Comparison of ENCODE assay signal across 19 mouse cellular contexts in the genomic region with DNA sequence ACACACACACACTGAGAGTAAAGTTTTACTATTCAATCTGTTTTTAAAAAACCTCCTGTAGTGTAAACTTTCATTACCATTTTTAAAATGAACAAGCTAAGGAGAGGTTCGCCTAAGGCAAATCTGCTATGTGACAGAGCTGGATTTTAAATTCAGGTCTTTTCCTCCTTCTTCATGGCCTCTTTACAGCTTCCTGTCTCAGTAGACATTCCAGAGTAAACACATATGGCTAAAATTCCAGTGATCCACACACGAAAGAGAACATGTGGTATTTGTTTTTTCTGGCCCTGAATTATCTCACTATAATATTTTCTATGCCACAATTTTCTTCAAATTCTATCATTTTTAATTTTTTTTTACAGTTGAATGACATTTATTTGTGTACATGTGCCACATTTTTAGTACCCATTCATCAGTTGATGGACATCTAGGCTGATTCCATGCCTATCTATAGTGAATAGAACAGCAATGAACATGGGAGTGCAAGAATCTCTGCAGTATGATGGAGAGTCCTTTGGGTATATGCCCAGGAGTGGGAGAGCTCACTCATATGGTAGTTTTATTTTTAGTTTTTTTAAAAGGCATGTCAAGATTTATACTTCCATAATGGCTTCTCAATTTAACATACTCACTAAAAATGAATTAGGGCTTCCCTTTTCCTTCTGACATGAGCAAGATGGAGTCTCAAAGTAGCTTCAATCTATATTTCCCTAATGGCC. TPM values are rescaled to one million over a fixed set of nuclear protein-coding genes. Genes with fewer than 3 reads are reported as not detected.
A peak's percentile ranks its signal among the peaks of the same experiment; 100 is the strongest.
DNase-seq lines count a peak whose midpoint lies in the region; ATAC-seq lines count a peak whose summit lies in the region.
"Had no signal": no experiment of that assay in that cellular context is flagged by ENCODE, and none has a peak within 500 bp of the region (broad histone marks: within the 10 kb centered on the region; RNA-seq: fewer than 3 reads in every experiment).

No protein-coding gene starts in this region.

- H3K27me3 ChIP-seq in embryonic facial prominence, embryonic 14.5 days (replicated peaks; ENCODE audit: control insufficient read depth, insufficient read depth, low read length): no peaks in the 10 kb centered on the region
- no peaks in the 10 kb centered on the region for H3K27me3 ChIP-seq in embryonic facial prominence, embryonic 10.5 days (replicated peaks; ENCODE audit: low read depth, poor library complexity, severe bottlenecking)
- H3K27me3 ChIP-seq in kidney, embryonic 14.5 days (ENCODE audit: control insufficient read depth, insufficient read depth, low read length): no peaks in the 10 kb centered on the region
- H3K27me3 ChIP-seq in limb, embryonic 13.5 days: no peaks in the 10 kb centered on the region
- no peaks in the 10 kb centered on the region for H3K27me3 ChIP-seq in limb, embryonic 10.5 days (ENCODE audit: low read depth, poor library complexity, severe bottlenecking)
- no peaks in the 10 kb centered on the region for H3K27me3 ChIP-seq in midbrain, embryonic 10.5 days (ENCODE audit: low read depth, poor library complexity, severe bottlenecking)
- H3K27me3 ChIP-seq: forebrain, embryonic 12.5 days; heart, embryonic 12.5 days had no signal

- no peak overlapping the region for H3K9ac ChIP-seq in embryonic facial prominence, embryonic 14.5 days (ENCODE audit: low read depth, low read length)
- no peak overlapping the region for H3K9ac ChIP-seq in kidney, embryonic 14.5 days (ENCODE audit: low read depth, low read length)
- H3K9ac ChIP-seq in limb, embryonic 13.5 days: no peak overlapping the region
- H3K9ac ChIP-seq: forebrain, embryonic 12.5 days; heart, embryonic 12.5 days; hindbrain, embryonic 14.5 days had no signal

- no peaks in the 10 kb centered on the region for H3K9me3 ChIP-seq in embryonic facial prominence, embryonic 14.5 days (ENCODE audit: control insufficient read depth, low read length)
- H3K9me3 ChIP-seq in embryonic facial prominence, embryonic 10.5 days: no peaks in the 10 kb centered on the region
- H3K9me3 ChIP-seq in kidney, embryonic 14.5 days (ENCODE audit: control insufficient read depth, low read length): no peaks in the 10 kb centered on the region
- no peaks in the 10 kb centered on the region for H3K9me3 ChIP-seq in limb, embryonic 13.5 days
- H3K9me3 ChIP-seq in limb, embryonic 10.5 days (replicated peaks): no peaks in the 10 kb centered on the region
- H3K9me3 ChIP-seq in midbrain, embryonic 10.5 days (replicated peaks): no peaks in the 10 kb centered on the region
- H3K9me3 ChIP-seq: forebrain, embryonic 12.5 days; heart, embryonic 12.5 days; hindbrain, embryonic 10.5 days had no signal

- no peak for ATAC-seq in embryonic facial prominence, embryonic 14.5 days (ENCODE audit: low read depth)
- ATAC-seq in kidney, embryonic 14.5 days (ENCODE audit: low FRiP score, low TSS enrichment): peak; percentile 83
- ATAC-seq in limb, embryonic 13.5 days (ENCODE audit: low FRiP score, low read depth): 0 out of 2 replicates have a peak, but pooled peaks have one; percentile 40
- ATAC-seq: activated CD4-positive, CD25-positive, alpha-beta regulatory T cell, adult 4 months; Patski had no signal

- H3K27ac ChIP-seq in embryonic facial prominence, embryonic 14.5 days (replicated peaks; ENCODE audit: low read depth, low read length): no peak overlapping the region; the same call in 1 of the 2 replicates
- H3K27ac ChIP-seq in embryonic facial prominence, embryonic 10.5 days (replicated peaks): no peak overlapping the region
- 0 out of 2 replicates have a peak overlapping the region, but pooled peaks have one; percentile 17 for H3K27ac ChIP-seq in kidney, embryonic 14.5 days (ENCODE audit: low read depth, low read length)
- H3K27ac ChIP-seq in limb, embryonic 13.5 days: no peak overlapping the region
- H3K27ac ChIP-seq in limb, embryonic 10.5 days: no peak overlapping the region
- no peak overlapping the region for H3K27ac ChIP-seq in midbrain, embryonic 10.5 days (replicated peaks)
- H3K27ac ChIP-seq: forebrain, embryonic 12.5 days; heart, adult 2 months; hindbrain, embryonic 10.5 days; hindbrain, embryonic 14.5 days had no signal

- no peaks in the 10 kb centered on the region for H3K36me3 ChIP-seq in embryonic facial prominence, embryonic 14.5 days (ENCODE audit: control insufficient read depth, insufficient read depth, low read length)
- H3K36me3 ChIP-seq in embryonic facial prominence, embryonic 10.5 days (replicated peaks): no peaks in the 10 kb centered on the region
- H3K36me3 ChIP-seq in kidney, embryonic 14.5 days (ENCODE audit: control insufficient read depth, insufficient read depth, low read length): no peaks in the 10 kb centered on the region
- H3K36me3 ChIP-seq in limb, embryonic 13.5 days: no peaks in the 10 kb centered on the region
- no peaks in the 10 kb centered on the region for H3K36me3 ChIP-seq in limb, embryonic 10.5 days
- no peaks in the 10 kb centered on the region for H3K36me3 ChIP-seq in midbrain, embryonic 10.5 days
- H3K36me3 ChIP-seq: forebrain, embryonic 12.5 days; heart, embryonic 12.5 days; hindbrain, embryonic 10.5 days had no signal

- 23% methylated on average over 2 of the region's 2 CpGs for WGBS in embryonic facial prominence, embryonic 14.5 days
- WGBS in embryonic facial prominence, embryonic 10.5 days: 60% methylated on average over 2 of the region's 2 CpGs
- WGBS in kidney, embryonic 14.5 days: 55% methylated on average over 2 of the region's 2 CpGs
- 22% methylated on average over 2 of the region's 2 CpGs for WGBS in limb, embryonic 13.5 days
- WGBS in limb, embryonic 10.5 days: 74% methylated on average over 2 of the region's 2 CpGs
- 70% methylated on average over 2 of the region's 2 CpGs for WGBS in midbrain, embryonic 10.5 days

- H3K4me2 ChIP-seq in embryonic facial prominence, embryonic 14.5 days (ENCODE audit: low read depth, low read length): no peak overlapping the region
- no peak overlapping the region for H3K4me2 ChIP-seq in kidney, embryonic 14.5 days (replicated peaks; ENCODE audit: low read depth, low read length)
- no peak overlapping the region for H3K4me2 ChIP-seq in limb, embryonic 13.5 days (replicated peaks)
- H3K4me2 ChIP-seq: forebrain, embryonic 12.5 days; heart, embryonic 12.5 days; hindbrain, embryonic 14.5 days had no signal

- no peak overlapping the region for H3K4me3 ChIP-seq in embryonic facial prominence, embryonic 14.5 days (ENCODE audit: low read depth, low read length)
- no peak overlapping the region for H3K4me3 ChIP-seq in embryonic facial prominence, embryonic 10.5 days
- no peak overlapping the region for H3K4me3 ChIP-seq in kidney, embryonic 14.5 days (ENCODE audit: low read length)
- H3K4me3 ChIP-seq in limb, embryonic 13.5 days: no peak overlapping the region
- H3K4me3 ChIP-seq in limb, embryonic 10.5 days: no peak overlapping the region
- H3K4me3 ChIP-seq in midbrain, embryonic 10.5 days: no peak overlapping the region
- H3K4me3 ChIP-seq: forebrain, embryonic 12.5 days; heart, adult 2 months; heart, embryonic 12.5 days; hindbrain, embryonic 10.5 days had no signal

- DNase-seq in embryonic facial prominence, embryonic 14.5 days (ENCODE audit: low spot score): peak; percentile 26
- no peak for DNase-seq in embryonic facial prominence, embryonic 10.5 days (ENCODE audit: low spot score)
- DNase-seq in kidney, postnatal 4 days: no peak
- no peak for DNase-seq in limb, embryonic 10.5 days (ENCODE audit: low spot score)
- peak; percentile 17 for DNase-seq in telencephalon, adult 2 months (ENCODE audit: low read depth, low spot score)
- DNase-seq in midbrain, embryonic 10.5 days (ENCODE audit: low spot score): no peak
- DNase-seq: adrenal gland, postnatal 14 days; cerebellum, adult 18-20 months; cerebellum, postnatal 10 days; gastrocnemius, postnatal 14 days; heart, adult 2 months had no signal

- H3K4me1 ChIP-seq in embryonic facial prominence, embryonic 14.5 days (ENCODE audit: control insufficient read depth, insufficient read depth, low read length): no peaks in the 10 kb centered on the region
- H3K4me1 ChIP-seq in embryonic facial prominence, embryonic 10.5 days: no peaks in the 10 kb centered on the region
- H3K4me1 ChIP-seq in kidney, embryonic 14.5 days (ENCODE audit: control insufficient read depth, insufficient read depth, low read length): no peaks in the 10 kb centered on the region
- H3K4me1 ChIP-seq in limb, embryonic 13.5 days: no peaks in the 10 kb centered on the region
- no peaks in the 10 kb centered on the region for H3K4me1 ChIP-seq in limb, embryonic 10.5 days
- H3K4me1 ChIP-seq in midbrain, embryonic 10.5 days: no peaks in the 10 kb centered on the region
- H3K4me1 ChIP-seq: forebrain, embryonic 12.5 days; heart, embryonic 12.5 days; hindbrain, embryonic 10.5 days had no signal

RNA-seq across cellular contexts. Expression of gene Wdpcp, which starts 43.2 kb away (rescaled TPM):
- 9.0 and 10.3 TPM in 2 replicates for polyA plus RNA-seq in embryonic facial prominence, embryonic 14.5 days (2014; fragmentation: Nextera tagmentation; extraction: Ambion mirVana)
- 9.5 and 10.7 TPM in 2 replicates for polyA plus RNA-seq in embryonic facial prominence, embryonic 10.5 days (2016; fragmentation: Nextera tagmentation; extraction: Ambion mirVana)
- polyA plus RNA-seq in kidney, embryonic 14.5 days (2014; fragmentation: Nextera tagmentation; extraction: Ambion mirVana): 6.7 and 11.4 TPM in 2 replicates
- polyA plus RNA-seq in limb, embryonic 13.5 days (2015; fragmentation: Nextera tagmentation; extraction: Ambion mirVana): 9.3 and 10.0 TPM in 2 replicates
- polyA plus RNA-seq in limb, embryonic 10.5 days (2016; fragmentation: Nextera tagmentation; extraction: Ambion mirVana): 6.3 and 9.2 TPM in 2 replicates
- 11.9 and 13.2 TPM in 2 replicates for polyA plus RNA-seq in midbrain, embryonic 10.5 days (2016; fragmentation: Nextera tagmentation; extraction: Ambion mirVana)

RNA-seq across cellular contexts. Expression of gene Mdh1, which starts 43.3 kb away (rescaled TPM):
- polyA plus RNA-seq in embryonic facial prominence, embryonic 14.5 days (2014; fragmentation: Nextera tagmentation; extraction: Ambion mirVana): 401 and 437 TPM in 2 replicates
- polyA plus RNA-seq in embryonic facial prominence, embryonic 10.5 days (2016; fragmentation: Nextera tagmentation; extraction: Ambion mirVana): 405 and 408 TPM in 2 replicates
- polyA plus RNA-seq in kidney, embryonic 14.5 days (2014; fragmentation: Nextera tagmentation; extraction: Ambion mirVana): 521 and 608 TPM in 2 replicates
- polyA plus RNA-seq in limb, embryonic 13.5 days (2015; fragmentation: Nextera tagmentation; extraction: Ambion mirVana): 366 and 374 TPM in 2 replicates
- 363 and 394 TPM in 2 replicates for polyA plus RNA-seq in limb, embryonic 10.5 days (2016; fragmentation: Nextera tagmentation; extraction: Ambion mirVana)
- 427 and 437 TPM in 2 replicates for polyA plus RNA-seq in midbrain, embryonic 10.5 days (2016; fragmentation: Nextera tagmentation; extraction: Ambion mirVana)

Comparison
In these comparisons a context has a peak if more than half of its experiments do, and no peak if none do; other contexts are left out.
1. DNase-seq: peak in embryonic facial prominence, embryonic 14.5 days (single experiment) and telencephalon, adult 2 months (single experiment); none in embryonic facial prominence, embryonic 10.5 days (single experiment), kidney, postnatal 4 days (0 of 2), limb, embryonic 10.5 days (single experiment) and midbrain, embryonic 10.5 days (single experiment).